Mouse (Mus musculus) ES-E14 (cell line): ENCODE results near the gene Slc15a1.

Experiments used
- CHD2 ChIP-seq: IDR thresholded peaks from 2 replicates; pipeline ENCODE4 v1.6.1; 2014; ENCODE audit warnings: mild to moderate bottlenecking, low read depth, low read length, inconsistent platforms
- HCFC1 ChIP-seq: IDR thresholded peaks from 2 replicates; pipeline ENCODE4 v1.6.1; 2012; ENCODE audit warnings: low read length, inconsistent platforms, borderline replicate concordance; ENCODE audit not compliant: insufficient read depth
- MAFK ChIP-seq: IDR thresholded peaks from 2 replicates; pipeline ENCODE4 v1.6.1; 2014; ENCODE audit warnings: mild to moderate bottlenecking, low read depth, low read length, inconsistent platforms; ENCODE audit not compliant: insufficient read depth
- ZC3H11A ChIP-seq: IDR thresholded peaks from 2 replicates; pipeline ENCODE4 v1.6.1; 2012; ENCODE audit warnings: low read depth, mild to moderate bottlenecking, inconsistent platforms, low read length, borderline replicate concordance
- ZNF384 ChIP-seq: IDR thresholded peaks from 2 replicates; pipeline ENCODE4 v1.6.1; 2012; ENCODE audit warnings: low read depth, low read length, inconsistent platforms

DNA sequence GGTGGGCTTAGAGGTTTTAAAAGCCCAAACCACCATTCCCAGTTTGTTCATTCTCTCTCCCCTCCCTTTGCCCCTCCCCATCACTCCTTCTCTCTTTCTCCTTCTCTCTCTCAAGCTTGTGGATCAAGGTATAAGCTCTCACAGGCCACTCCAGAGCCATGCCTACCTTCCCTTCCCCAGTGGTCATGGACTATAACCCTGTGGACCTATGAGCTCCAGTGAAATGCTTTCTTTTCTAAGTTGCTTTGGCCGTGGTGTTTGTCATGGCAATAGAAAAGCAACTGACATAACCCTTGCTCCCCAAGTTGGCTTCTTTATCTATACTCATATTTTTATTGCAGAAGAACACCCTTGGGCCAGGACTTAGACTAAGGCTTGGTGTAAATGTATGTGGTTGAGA is 7.3 kb downstream of the Slc15a1 start:
- no peak for TF ChIP-seq CHD2
- no peak for TF ChIP-seq ZNF384
- TF ChIP-seq HCFC1 = no peak
- no peak for TF ChIP-seq ZC3H11A
- TF ChIP-seq MAFK = no peak
